ENCODE assay signal across 19 mouse cellular contexts in genomic region chr15:62057449-62057848, GRCm38 (mm10).
DNase-seq lines count a peak whose midpoint lies in the region; ATAC-seq lines count a peak whose summit lies in the region.
"Had no signal": no experiment of that assay in that cellular context is flagged by ENCODE, and none has a peak within 500 bp of the region (broad histone marks: within the 10 kb centered on the region; RNA-seq: fewer than 3 reads in every experiment).

No protein-coding gene starts in this region.

- DNase-seq in heart, adult 8-10 months (ENCODE audit: low spot score): peak; percentile 47
- peak; percentile 27 to 28 for DNase-seq in spleen, postnatal 36 days (ENCODE audit: low spot score in 2 of 2)
- DNase-seq in spleen, postnatal 10 days (ENCODE audit: low spot score in 2 of 2): no peak
- DNase-seq in layer of hippocampus, postnatal 10 days (ENCODE audit: low spot score in 2 of 2): no peak
- DNase-seq: adrenal gland, adult 2 months; cerebellum, adult 11-12 months; cerebellum, postnatal 14 days; kidney, adult 11 months; midbrain, embryonic 14.5 days; right cerebral cortex, postnatal 14 days; thymus, postnatal 14 days had no signal

- H3K4me2 ChIP-seq in heart, embryonic 12.5 days: no peak overlapping the region
- H3K4me2 ChIP-seq in forebrain, embryonic 13.5 days: no peak overlapping the region
- H3K4me2 ChIP-seq: lung, embryonic 15.5 days; neural tube, embryonic 15.5 days had no signal

- H3K79me2 ChIP-seq in macrophage (ENCODE audit: inconsistent target): peaks cover 33% of the 10 kb centered on the region

- no peak overlapping the region for H3K4me3 ChIP-seq in heart, embryonic 12.5 days
- H3K4me3 ChIP-seq in macrophage (ENCODE audit: inconsistent target): no peak overlapping the region
- no peak overlapping the region for H3K4me3 ChIP-seq in forebrain, embryonic 13.5 days
- H3K4me3 ChIP-seq: forebrain, embryonic 10.5 days; lung, embryonic 15.5 days; megakaryocyte, embryonic 14.5 days; neural tube, embryonic 15.5 days had no signal

- H3K36me3 ChIP-seq in heart, embryonic 12.5 days: no peaks in the 10 kb centered on the region
- no peaks in the 10 kb centered on the region for H3K36me3 ChIP-seq in macrophage (ENCODE audit: inconsistent target)
- H3K36me3 ChIP-seq in forebrain, embryonic 13.5 days (ENCODE audit: poor library complexity, severe bottlenecking): no peaks in the 10 kb centered on the region
- H3K36me3 ChIP-seq: lung, embryonic 15.5 days; neural tube, embryonic 15.5 days had no signal

- H3K27me3 ChIP-seq in heart, embryonic 12.5 days (replicated peaks): no peaks in the 10 kb centered on the region
- no peaks in the 10 kb centered on the region for H3K27me3 ChIP-seq in forebrain, embryonic 13.5 days
- H3K27me3 ChIP-seq: lung, embryonic 15.5 days; megakaryocyte, embryonic 14.5 days; neural tube, embryonic 15.5 days had no signal

- H3K4me1 ChIP-seq in heart, embryonic 12.5 days (replicated peaks): peaks cover 4% of the 10 kb centered on the region
- H3K4me1 ChIP-seq in forebrain, embryonic 13.5 days: no peaks in the 10 kb centered on the region
- H3K4me1 ChIP-seq: neural tube, embryonic 15.5 days had no signal

- no peaks in the 10 kb centered on the region for H3K9me3 ChIP-seq in heart, embryonic 12.5 days (replicated peaks)
- H3K9me3 ChIP-seq in forebrain, embryonic 13.5 days (replicated peaks): no peaks in the 10 kb centered on the region
- H3K9me3 ChIP-seq: forebrain, embryonic 10.5 days; lung, embryonic 15.5 days; megakaryocyte, embryonic 14.5 days; neural tube, embryonic 15.5 days had no signal

- no peak overlapping the region for H3K27ac ChIP-seq in heart, embryonic 12.5 days (ENCODE audit: poor library complexity, severe bottlenecking)
- peak overlapping the region; percentile 97 for H3K27ac ChIP-seq in macrophage
- no peak overlapping the region for H3K27ac ChIP-seq in forebrain, embryonic 13.5 days
- H3K27ac ChIP-seq: forebrain, embryonic 10.5 days; hindbrain, postnatal 0 days; lung, embryonic 15.5 days; neural tube, embryonic 15.5 days had no signal

- WGBS in heart, embryonic 12.5 days: 93% methylated on average over 2 of the region's 2 CpGs
- 7% methylated on average over 2 of the region's 2 CpGs for WGBS in macrophage (ENCODE audit: missing documents)
- 79% methylated on average over 2 of the region's 2 CpGs for WGBS in forebrain, embryonic 13.5 days

- no peak overlapping the region for H3K9ac ChIP-seq in heart, embryonic 12.5 days
- no peak overlapping the region for H3K9ac ChIP-seq in forebrain, embryonic 13.5 days
- H3K9ac ChIP-seq: lung, embryonic 15.5 days; neural tube, embryonic 15.5 days had no signal

- ATAC-seq in heart, embryonic 12.5 days (ENCODE audit: insufficient number of reproducible peaks, low FRiP score): no peak
- ATAC-seq in forebrain, embryonic 13.5 days: no peak
- ATAC-seq: hindbrain, postnatal 0 days had no signal

Comparison
In these comparisons a context has a peak if more than half of its experiments do, and no peak if none do; other contexts are left out.
1. DNase-seq: peak in heart, adult 8-10 months (single experiment) and spleen, postnatal 36 days (2 of 2); none in spleen, postnatal 10 days (0 of 2) and layer of hippocampus, postnatal 10 days (0 of 2).